Mouse (Mus musculus): Measurements from ENCODE around the gene Ak1. TPM values are rescaled to one million over a fixed set of nuclear protein-coding genes. Genes with fewer than 3 reads are reported as not detected.

Ak1 gene
- total RNA-seq, 1 experiment from 2014 or later = 61.4 TPM

GRCm38 (mm10) chr2:32599409-32599808, 22.1 kb upstream of the Ak1 start, which contains the start of gene St6galnac6:
TSS of gene St6galnac6 (plus strand) at chr2:32599709.
- no peak for DNase-seq

GRCm38 (mm10) chr2:32601417-32602065, 20.0 kb upstream of the Ak1 start:
- peak; percentile 66 for DNase-seq

- peak; percentile 92 for DNase-seq
These were observed 18.9 kb upstream of the Ak1 start for GRCm38 (mm10) chr2:32602600-32603054.

- DNase-seq = no peak
These were observed 16.9 kb upstream of the Ak1 start for GRCm38 (mm10) chr2:32604631-32605030.

GRCm38 (mm10) chr2:32606161-32607142, 15.1 kb upstream of the Ak1 start:
- peak; percentile 94 for DNase-seq

- peak; percentile 64 for DNase-seq
These were observed 14.2 kb upstream of the Ak1 start for GRCm38 (mm10) chr2:32607262-32607947.

- DNase-seq = peak; percentile 90
These were observed 13.3 kb upstream of the Ak1 start for GRCm38 (mm10) chr2:32608141-32608777.

- DNase-seq = no peak
These were observed 12.7 kb upstream of the Ak1 start for GRCm38 (mm10) chr2:32608778-32609435.

- DNase-seq = peak; percentile 66
These were observed 10.8 kb upstream of the Ak1 start for GRCm38 (mm10) chr2:32610610-32611229.

GRCm38 (mm10) chr2:32612274-32612673, 9.3 kb upstream of the Ak1 start:
- no peak for DNase-seq

- no peak for DNase-seq
These were observed 4.4 kb upstream of the Ak1 start for GRCm38 (mm10) chr2:32617109-32617508.

- DNase-seq = no peak
These were observed 4.0 kb upstream of the Ak1 start for GRCm38 (mm10) chr2:32617601-32618000.

- no peak for DNase-seq
These were observed 3.5 kb upstream of the Ak1 start for GRCm38 (mm10) chr2:32618051-32618450.

GRCm38 (mm10) chr2:32620682-32621516, 659 bp upstream of the Ak1 start:
- peak; percentile 85 for DNase-seq

GRCm38 (mm10) chr2:32624111-32624748, 2.7 kb downstream of the Ak1 start:
- DNase-seq = no peak

GRCm38 (mm10) chr2:32625212-32625872, 3.8 kb downstream of the Ak1 start:
- DNase-seq = peak; percentile 89

- DNase-seq = peak; percentile 89
These were observed 4.5 kb downstream of the Ak1 start for GRCm38 (mm10) chr2:32625873-32626694.
